Comparison of ENCODE assay signal across 8 mouse cellular contexts in the genomic region with DNA sequence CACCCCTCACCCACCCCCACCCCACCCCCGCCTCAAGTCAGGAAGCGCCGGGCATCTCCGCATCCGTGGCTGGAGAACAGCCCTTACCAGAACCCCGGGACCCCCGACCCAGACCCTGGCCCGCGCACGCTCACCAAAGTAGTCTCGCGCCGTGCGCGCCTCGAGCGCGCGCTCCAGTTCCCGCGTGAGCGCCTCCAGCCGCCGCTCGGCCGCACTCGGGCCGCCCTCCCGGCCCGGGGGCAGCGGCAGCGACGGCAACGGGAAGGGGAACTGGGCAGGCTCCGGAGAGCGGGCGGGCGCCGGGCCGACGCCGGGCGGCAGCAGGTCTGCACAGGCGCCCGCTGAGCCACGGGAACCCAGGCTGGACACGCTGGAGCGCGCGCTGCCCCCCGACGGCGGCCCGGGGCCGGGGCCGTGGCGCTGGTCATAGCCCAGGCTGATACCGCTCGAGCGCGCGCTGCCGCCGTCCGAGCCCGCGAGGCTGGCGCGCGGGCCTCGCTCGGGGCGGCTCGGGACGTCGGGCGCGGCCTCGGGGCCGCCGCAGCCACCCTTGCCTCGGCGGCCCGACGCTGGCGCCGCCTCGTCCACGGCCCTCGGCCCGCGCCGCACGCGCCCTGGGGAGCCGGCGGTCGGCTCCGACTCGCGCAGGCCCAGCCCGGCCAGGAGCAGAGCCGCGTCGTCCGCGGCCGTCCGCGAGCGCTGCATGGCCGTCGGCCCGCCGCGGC. TPM values are rescaled to one million over a fixed set of nuclear protein-coding genes. Genes with fewer than 3 reads are reported as not detected.
DNase-seq lines count a peak whose midpoint lies in the region; ATAC-seq and TF ChIP-seq lines count a peak whose summit lies in the region.

No protein-coding gene starts in this region.

- H3K9me3 ChIP-seq in heart, postnatal 0 days (replicated peaks; ENCODE audit: control insufficient read depth, low read length) = no peaks in the 10 kb centered on the region
- H3K9me3 ChIP-seq in limb, embryonic 10.5 days (replicated peaks) = no peaks in the 10 kb centered on the region
- H3K9me3 ChIP-seq in midbrain, embryonic 16.5 days (replicated peaks; ENCODE audit: control insufficient read depth, low read length, poor library complexity, severe bottlenecking) = no peaks in the 10 kb centered on the region

- DNase-seq in right cerebral cortex, postnatal 14 days = peak; percentile 26
- DNase-seq in right cerebral cortex, adult 2 months (ENCODE audit: low spot score in 2 of 2) = no peak
- DNase-seq in embryo, embryonic 9.5 days (ENCODE audit: extremely low spot score) = peak; percentile 67
- peak; percentile 31 for DNase-seq in heart, postnatal 0 days (ENCODE audit: low spot score)
- peak; percentile 78 for DNase-seq in limb, embryonic 10.5 days (ENCODE audit: low spot score)
- no peak for DNase-seq in c-Kit-positive CD71-positive TER-119-positive erythroid progenitor cells, embryonic 14.5 days (ENCODE audit: low spot score)
- no peak for DNase-seq in thymus, postnatal 14 days

- 1% methylated on average over 71 of the region's 116 CpGs for WGBS in heart, postnatal 0 days
- WGBS in limb, embryonic 10.5 days = 6% methylated on average over 116 of the region's 116 CpGs
- under 1% methylated on average over 61 of the region's 116 CpGs for WGBS in midbrain, embryonic 16.5 days

- H3K9ac ChIP-seq in heart, postnatal 0 days (replicated peaks; ENCODE audit: low read depth, low read length) = peak overlapping the region; percentile 96
- peak overlapping the region; percentile 85 for H3K9ac ChIP-seq in midbrain, embryonic 16.5 days (ENCODE audit: low read depth, low read length)

- no peak for TF ChIP-seq CTCF in heart, postnatal 0 days (IDR thresholded peaks at IDR 0.05; ENCODE audit: low read depth)

- H3K4me3 ChIP-seq in heart, postnatal 0 days (ENCODE audit: low read depth, low read length) = peak overlapping the region; percentile 83
- H3K4me3 ChIP-seq in limb, embryonic 10.5 days = peak overlapping the region; percentile 83
- peak overlapping the region; percentile 78 for H3K4me3 ChIP-seq in midbrain, embryonic 16.5 days (ENCODE audit: low read depth, low read length)

- H3K27ac ChIP-seq in heart, postnatal 0 days (ENCODE audit: low read depth) = peak overlapping the region; percentile 84
- H3K27ac ChIP-seq in limb, embryonic 10.5 days = peak overlapping the region; percentile 97
- H3K27ac ChIP-seq in midbrain, embryonic 16.5 days (ENCODE audit: low read length) = peak overlapping the region; percentile 72

- ATAC-seq in heart, postnatal 0 days (ENCODE audit: insufficient read depth, low read depth) = peak; percentile 75
- peak; percentile 82 for ATAC-seq in midbrain, embryonic 16.5 days

- peak overlapping the region; percentile 74 for H3K4me2 ChIP-seq in heart, postnatal 0 days (ENCODE audit: low read depth, low read length)
- H3K4me2 ChIP-seq in midbrain, embryonic 16.5 days (ENCODE audit: low read length) = peak overlapping the region; percentile 62

- H3K27me3 ChIP-seq in heart, postnatal 0 days (ENCODE audit: control insufficient read depth, insufficient read depth, low read length) = no peaks in the 10 kb centered on the region
- H3K27me3 ChIP-seq in limb, embryonic 10.5 days (ENCODE audit: low read depth, poor library complexity, severe bottlenecking) = no peaks in the 10 kb centered on the region
- H3K27me3 ChIP-seq in midbrain, embryonic 16.5 days (ENCODE audit: control insufficient read depth, insufficient read depth, low read depth, low read length) = no peaks in the 10 kb centered on the region

- no peak for TF ChIP-seq EP300 in heart, postnatal 0 days (IDR thresholded peaks at IDR 0.05; ENCODE audit: low read depth)

- H3K36me3 ChIP-seq in heart, postnatal 0 days (replicated peaks; ENCODE audit: control insufficient read depth, insufficient read depth, low read length) = no peaks in the 10 kb centered on the region
- peaks cover 13% of the 10 kb centered on the region for H3K36me3 ChIP-seq in limb, embryonic 10.5 days
- no peaks in the 10 kb centered on the region for H3K36me3 ChIP-seq in midbrain, embryonic 16.5 days (ENCODE audit: control insufficient read depth, insufficient read depth, low read length)

- peaks cover 7% of the 10 kb centered on the region; the same call in 1 of the 2 replicates for H3K4me1 ChIP-seq in heart, postnatal 0 days (ENCODE audit: control insufficient read depth, insufficient read depth)
- peaks cover 23% of the 10 kb centered on the region for H3K4me1 ChIP-seq in limb, embryonic 10.5 days
- peaks cover 14% of the 10 kb centered on the region for H3K4me1 ChIP-seq in midbrain, embryonic 16.5 days (ENCODE audit: control insufficient read depth, insufficient read depth, low read length)

RNA-seq across cellular contexts. Expression of a gene that starts 0.6 kb away (rescaled TPM):
- total RNA-seq in heart, postnatal 0 days (2014; rRNA removed; ENCODE audit: low replicate concordance) = 39.3 and 55.5 TPM in 2 replicates
- polyA plus RNA-seq in heart, postnatal 0 days (2015; fragmentation: Nextera tagmentation; extraction: Ambion mirVana) = 1.9 and 2.2 TPM in 2 replicates
- polyA plus RNA-seq in limb, embryonic 10.5 days (2016; fragmentation: Nextera tagmentation; extraction: Ambion mirVana) = 6.3 and 7.2 TPM in 2 replicates
- 2.4 and 3.8 TPM in 2 replicates for polyA plus RNA-seq in midbrain, embryonic 16.5 days (2015; fragmentation: Nextera tagmentation; extraction: Ambion mirVana)

RNA-seq across cellular contexts. Expression of a gene that starts 36.9 kb away (rescaled TPM):
- 54.8 and 57.3 TPM in 2 replicates for total RNA-seq in heart, postnatal 0 days (2014; rRNA removed; ENCODE audit: low replicate concordance)
- 55.7 and 59.3 TPM in 2 replicates for polyA plus RNA-seq in heart, postnatal 0 days (2015; fragmentation: Nextera tagmentation; extraction: Ambion mirVana)
- polyA plus RNA-seq in limb, embryonic 10.5 days (2016; fragmentation: Nextera tagmentation; extraction: Ambion mirVana) = 297 and 310 TPM in 2 replicates
- 163 and 172 TPM in 2 replicates for polyA plus RNA-seq in midbrain, embryonic 16.5 days (2015; fragmentation: Nextera tagmentation; extraction: Ambion mirVana)

RNA-seq across cellular contexts. Expression of a gene that starts 37.3 kb away (rescaled TPM):
- not detected in 2 replicates for total RNA-seq in heart, postnatal 0 days (2014; rRNA removed; ENCODE audit: low replicate concordance)
- not detected in 2 replicates for polyA plus RNA-seq in heart, postnatal 0 days (2015; fragmentation: Nextera tagmentation; extraction: Ambion mirVana)
- not detected in 2 replicates for polyA plus RNA-seq in limb, embryonic 10.5 days (2016; fragmentation: Nextera tagmentation; extraction: Ambion mirVana)
- not detected in 2 replicates for polyA plus RNA-seq in midbrain, embryonic 16.5 days (2015; fragmentation: Nextera tagmentation; extraction: Ambion mirVana)

Comparison
In these comparisons a context has a peak if more than half of its experiments do, and no peak if none do; other contexts are left out.
1. DNase-seq: peak in right cerebral cortex, postnatal 14 days (single experiment), embryo, embryonic 9.5 days (single experiment), heart, postnatal 0 days (single experiment) and limb, embryonic 10.5 days (single experiment); none in right cerebral cortex, adult 2 months (0 of 2), c-Kit-positive CD71-positive TER-119-positive erythroid progenitor cells, embryonic 14.5 days (single experiment) and thymus, postnatal 14 days (single experiment).
2. Peak in every context shown above with its lines, with median percentiles within 50 percentile points of each other: H3K27ac ChIP-seq and H3K4me3 ChIP-seq.